Mouse (Mus musculus) lung, embryonic 16.5 days (tissue): Measurements from ENCODE around the gene Zfp410. TPM values are rescaled to one million over a fixed set of nuclear protein-coding genes. Genes with fewer than 3 reads are reported as not detected.

Experiments
- ATAC-seq: fragments of 200-750 bp; cut with Nextera tagmentation; 2 replicates; pipeline ENCODE4 v1.8.0; 2017; ENCODE audit warnings: low read depth, mild to moderate bottlenecking, moderate library complexity
- H3K27ac ChIP-seq: fragments of 300-500 bp; sonication (generic); 2 replicates; pipeline ENCODE4 v1.5.1; 2014; ENCODE audit warnings: mild to moderate bottlenecking, control low read depth, low read length
- H3K27me3 ChIP-seq: fragments of 300-500 bp; sonication (generic); 2 replicates; pipeline ENCODE4 v1.6.1; 2014; ENCODE audit warnings: low read depth, low read length, mixed read lengths; ENCODE audit not compliant: control insufficient read depth, insufficient read depth
- H3K36me3 ChIP-seq: fragments of 300-500 bp; sonication (generic); 2 replicates; pipeline ENCODE4 v1.6.1; 2014; ENCODE audit warnings: low read length; ENCODE audit not compliant: control insufficient read depth, insufficient read depth
- H3K4me1 ChIP-seq: fragments of 300-500 bp; sonication (generic); replicated peaks from 2 replicates; pipeline ENCODE4 v1.6.1; 2014; ENCODE audit warnings: low read length, mixed read lengths; ENCODE audit not compliant: control insufficient read depth, insufficient read depth
- H3K4me2 ChIP-seq: fragments of 300-500 bp; sonication (generic); 2 replicates; pipeline ENCODE4 v1.6.1; 2014; ENCODE audit warnings: low read depth, low read length, control low read depth
- H3K4me3 ChIP-seq: fragments of 300-500 bp; sonication (generic); 2 replicates; pipeline ENCODE4 v1.5.1; 2014; ENCODE audit warnings: mild to moderate bottlenecking, low read length, control low read depth
- H3K9ac ChIP-seq: fragments of 300-500 bp; sonication (generic); 2 replicates; pipeline ENCODE4 v1.6.1; 2014; ENCODE audit warnings: low read length, control low read depth
- H3K9me3 ChIP-seq: fragments of 300-500 bp; sonication (generic); 2 replicates; pipeline ENCODE4 v1.6.1; 2016; ENCODE audit warnings: low read length; ENCODE audit not compliant: control insufficient read depth
- WGBS: fragments of 180-500 bp; shearing (Covaris S2); extraction: QIAGEN DNeasy Blood & Tissue Kit; methylation state at CpG from one replicate; pipeline ENCODE4 v1.1.7; 2014; 5-methylcytosine and 5-hydroxymethylcytosine counted together
- polyA plus RNA-seq: library from polyadenylated mRNA; unstranded; fragments of >200 nt; fragmentation: Nextera tagmentation; extraction: Ambion mirVana; gene quantifications from 2 replicates; pipeline ENCODE4 v1.2.1, GENCODE M21; 2015

Zfp410 gene
- polyA plus RNA-seq, 1 experiment from 2014 or later = 75.8 TPM

DNA sequence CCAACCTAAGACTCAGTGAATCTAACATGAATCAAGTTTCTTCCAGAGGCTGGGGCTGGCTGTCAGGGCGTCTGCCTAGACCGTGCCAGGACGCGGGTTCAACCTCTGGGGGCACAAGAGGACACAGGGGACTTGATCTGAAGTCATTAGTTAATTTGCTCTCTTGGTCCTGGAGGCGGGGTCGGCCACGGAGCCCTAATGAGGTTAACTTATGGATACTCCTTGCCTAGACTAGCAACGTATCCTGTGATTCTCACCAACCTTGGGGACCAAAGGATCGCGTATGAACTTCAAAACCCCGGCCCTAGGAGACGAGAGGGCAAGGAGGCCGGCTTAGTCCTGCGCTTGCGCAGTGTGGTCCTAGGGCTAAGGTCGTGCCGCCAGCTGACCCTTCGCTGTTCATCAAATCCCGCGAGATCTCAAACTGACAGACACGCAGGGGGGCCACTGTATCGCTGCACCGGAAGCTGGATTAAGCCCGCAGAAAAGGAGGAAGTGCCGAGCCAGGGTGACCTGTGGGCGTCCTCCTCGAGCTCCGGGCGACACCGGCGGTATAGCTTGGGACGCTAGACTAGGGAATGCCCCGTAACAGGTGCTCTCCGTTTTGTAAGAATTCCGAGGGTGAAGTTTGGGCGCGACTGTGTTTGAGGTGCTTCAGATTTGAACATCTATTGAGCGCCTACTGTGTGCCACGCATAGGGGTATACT lies 31.6 kb upstream of the Zfp410 start, which contains the start of gene Ptgr2:
Gene Ptgr2, plus strand, starts transcription at position 348 of the 708 bp plus-strand sequence.
- Histone ChIP-seq H3K27ac (peak within 1 kb of the TSS; percentile 61), H3K4me3 (peak within 1 kb of the TSS; percentile 70), H3K9me3 (no peaks in the 10 kb centered on the region), H3K4me2 (peak within 1 kb of the TSS; percentile 86), H3K4me1 (peaks cover 6% of the 10 kb centered on the region), H3K9ac (peak within 1 kb of the TSS; percentile 79), H3K36me3 (no peaks in the 10 kb centered on the region), H3K27me3 (no peaks in the 10 kb centered on the region)
- WGBS = under 1% methylated on average over 39 of the region's 39 CpGs
- peak; percentile 99 for ATAC-seq

DNA sequence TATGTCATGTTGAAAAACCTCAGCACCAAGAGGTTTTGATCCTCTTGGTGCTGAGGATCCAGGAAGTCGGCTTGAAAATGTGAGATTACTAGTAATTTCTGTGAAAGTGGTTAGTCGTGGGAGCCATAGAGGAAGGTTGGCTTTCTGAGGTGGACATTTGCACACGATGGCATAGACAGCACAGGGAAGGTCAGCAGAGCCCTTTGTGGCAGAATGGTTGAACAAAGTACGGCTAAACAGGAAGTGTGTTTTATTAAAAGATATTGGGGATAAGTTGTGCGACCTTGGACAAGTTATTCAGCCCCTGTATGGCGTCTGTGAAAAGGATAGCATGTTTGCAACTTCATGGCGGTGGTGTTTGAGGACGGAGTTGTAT lies 31.1 kb upstream of the Zfp410 start:
- Histone ChIP-seq H3K9ac (peak overlapping the region; percentile 79), H3K9me3 (no peaks in the 10 kb centered on the region), H3K36me3 (no peaks in the 10 kb centered on the region), H3K4me3 (peak overlapping the region; percentile 70), H3K4me2 (peak overlapping the region; percentile 86), H3K27me3 (no peaks in the 10 kb centered on the region), H3K4me1 (peaks cover 6% of the 10 kb centered on the region), H3K27ac (peak overlapping the region; percentile 61)
- peak; percentile 16; the same call in 1 of the 2 replicates for ATAC-seq
- 25% methylated on average over 8 of the region's 8 CpGs for WGBS

DNA sequence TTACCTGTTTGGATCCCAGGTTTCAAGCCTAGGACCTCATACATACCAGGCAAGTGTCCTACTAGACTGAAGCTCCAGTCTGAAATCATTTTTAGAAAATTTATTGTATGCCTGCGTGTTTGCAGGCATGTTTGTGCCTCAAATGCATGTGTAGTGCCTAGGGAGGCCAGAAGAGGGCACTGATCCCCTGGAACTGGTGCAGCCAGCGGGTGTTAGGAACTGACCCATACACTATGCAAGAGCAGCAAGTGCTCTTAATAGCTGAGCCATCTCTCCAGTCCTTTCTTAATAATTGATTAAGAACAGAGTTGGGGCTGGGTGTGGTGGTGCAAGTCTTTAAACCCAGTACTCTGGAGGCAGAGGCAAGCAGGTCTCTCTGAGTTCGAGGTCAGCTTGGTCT lies 28.2 kb upstream of the Zfp410 start:
- ATAC-seq = no peak
- H3K4me1 ChIP-seq = peaks cover 6% of the 10 kb centered on the region
- H3K9me3 ChIP-seq = no peaks in the 10 kb centered on the region
- peaks cover 3% of the 10 kb centered on the region; the same call in 1 of the 2 replicates for H3K36me3 ChIP-seq
- 55% methylated on average over 3 of the region's 3 CpGs for WGBS
- H3K27me3 ChIP-seq = no peaks in the 10 kb centered on the region
- H3K27ac ChIP-seq = no peak overlapping the region
- H3K9ac ChIP-seq = no peak overlapping the region
- H3K4me2 ChIP-seq = no peak overlapping the region
- H3K4me3 ChIP-seq = no peak overlapping the region

DNA sequence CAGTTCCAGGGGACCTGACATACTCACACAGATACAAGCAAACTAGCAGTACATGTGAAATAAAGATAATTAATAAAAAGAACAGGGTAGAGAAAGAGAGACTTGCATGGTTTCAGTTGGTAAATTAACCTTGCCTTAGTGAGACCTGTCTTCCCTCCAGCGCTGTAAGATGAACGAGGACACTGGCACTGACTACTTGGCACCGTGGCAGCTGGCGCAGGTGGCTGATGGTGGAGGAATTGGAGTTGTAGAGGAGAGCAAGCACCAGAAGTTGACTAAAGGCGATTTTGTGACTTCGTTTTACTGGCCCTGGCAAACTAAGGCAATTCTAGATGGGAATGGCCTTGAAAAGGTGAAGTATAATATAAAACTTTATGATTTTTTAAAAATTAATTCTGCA lies 18.8 kb upstream of the Zfp410 start:
- no peak for ATAC-seq
- no peaks in the 10 kb centered on the region for H3K9me3 ChIP-seq
- H3K4me2 ChIP-seq = no peak overlapping the region
- 92% methylated on average over 6 of the region's 6 CpGs for WGBS
- no peaks in the 10 kb centered on the region for H3K4me1 ChIP-seq
- no peak overlapping the region for H3K4me3 ChIP-seq
- no peak overlapping the region for H3K27ac ChIP-seq
- no peak overlapping the region for H3K9ac ChIP-seq
- no peaks in the 10 kb centered on the region for H3K27me3 ChIP-seq
- H3K36me3 ChIP-seq = peaks cover 9% of the 10 kb centered on the region; the same call in 1 of the 2 replicates

DNA sequence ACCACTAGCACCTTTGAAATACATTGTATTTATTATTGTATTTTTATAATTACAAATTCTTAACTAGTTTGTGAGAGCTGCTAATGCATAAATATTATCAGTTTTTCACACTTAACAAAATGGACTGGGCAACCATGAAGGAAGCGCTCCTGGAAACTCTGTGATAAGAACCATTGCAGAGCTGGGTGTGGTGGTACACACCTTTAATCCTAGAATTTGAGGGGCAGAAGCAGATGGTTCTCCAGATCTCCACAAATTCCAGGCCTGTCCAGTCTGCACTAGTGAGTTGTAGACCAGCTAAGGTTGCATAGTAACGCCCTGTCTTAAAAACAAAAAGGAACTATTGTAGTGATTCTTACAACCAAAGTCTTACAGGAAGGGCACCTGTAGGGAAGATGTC lies 17.4 kb upstream of the Zfp410 start:
- H3K9me3 ChIP-seq = no peaks in the 10 kb centered on the region
- H3K27me3 ChIP-seq = no peaks in the 10 kb centered on the region
- ATAC-seq = no peak
- no peaks in the 10 kb centered on the region for H3K4me1 ChIP-seq
- H3K4me2 ChIP-seq = no peak overlapping the region
- no peak overlapping the region for H3K27ac ChIP-seq
- no peak overlapping the region for H3K4me3 ChIP-seq
- H3K9ac ChIP-seq = no peak overlapping the region
- H3K36me3 ChIP-seq = peaks cover 2% of the 10 kb centered on the region; the same call in 1 of the 2 replicates
- 96% methylated on average over 2 of the region's 2 CpGs for WGBS

DNA sequence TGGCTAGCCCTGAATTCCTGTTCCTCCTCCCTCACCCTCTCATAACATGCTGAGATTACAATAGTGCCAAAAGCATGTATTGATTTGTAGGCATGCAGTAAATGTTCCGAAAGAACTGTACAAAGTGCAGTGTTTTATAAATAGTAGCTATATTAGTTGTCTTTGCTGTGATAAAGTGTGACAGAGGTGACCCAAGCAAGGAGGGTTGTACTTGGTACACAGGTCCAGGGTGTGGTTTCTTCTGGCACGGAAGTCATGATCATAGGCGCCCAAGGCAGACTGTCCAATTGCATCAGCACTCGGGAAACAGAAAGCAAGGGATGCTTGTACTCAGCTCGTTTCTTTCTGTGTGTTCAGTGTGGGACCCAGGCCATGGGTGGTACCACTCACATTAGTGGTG lies 12.6 kb upstream of the Zfp410 start:
- Histone ChIP-seq H3K27ac (no peak overlapping the region), H3K27me3 (no peaks in the 10 kb centered on the region), H3K36me3 (peaks cover 5% of the 10 kb centered on the region), H3K4me3 (no peak overlapping the region), H3K9ac (no peak overlapping the region), H3K4me1 (no peaks in the 10 kb centered on the region), H3K9me3 (no peaks in the 10 kb centered on the region), H3K4me2 (no peak overlapping the region)
- 89% methylated on average over 5 of the region's 5 CpGs for WGBS
- no peak for ATAC-seq

DNA sequence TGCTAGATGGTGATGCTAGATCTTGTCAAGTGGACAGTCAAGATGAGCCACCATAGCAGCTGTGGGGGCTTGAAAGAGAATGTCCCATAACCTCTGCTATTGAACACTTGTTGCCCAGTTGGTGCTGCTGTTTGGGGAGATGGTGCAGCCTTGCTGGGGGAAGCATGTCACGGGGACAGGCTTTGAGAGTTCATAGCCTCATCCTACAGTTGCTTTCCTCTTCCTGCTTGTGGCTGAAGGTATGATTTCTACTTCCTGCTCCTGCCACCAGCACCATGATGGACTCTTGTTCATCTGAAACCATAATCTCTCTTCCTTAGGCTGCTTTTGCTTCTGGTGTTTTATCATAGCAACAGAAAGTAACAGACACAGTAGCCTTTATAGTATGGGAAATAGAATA lies 12.1 kb upstream of the Zfp410 start:
- 72% methylated on average over 1 of the region's 1 CpGs for WGBS
- H3K4me2 ChIP-seq = no peak overlapping the region
- H3K4me3 ChIP-seq = no peak overlapping the region
- H3K9ac ChIP-seq = no peak overlapping the region
- no peak for ATAC-seq
- H3K4me1 ChIP-seq = no peaks in the 10 kb centered on the region
- H3K27ac ChIP-seq = no peak overlapping the region
- no peaks in the 10 kb centered on the region for H3K27me3 ChIP-seq
- H3K36me3 ChIP-seq = peaks cover 5% of the 10 kb centered on the region
- H3K9me3 ChIP-seq = no peaks in the 10 kb centered on the region

DNA sequence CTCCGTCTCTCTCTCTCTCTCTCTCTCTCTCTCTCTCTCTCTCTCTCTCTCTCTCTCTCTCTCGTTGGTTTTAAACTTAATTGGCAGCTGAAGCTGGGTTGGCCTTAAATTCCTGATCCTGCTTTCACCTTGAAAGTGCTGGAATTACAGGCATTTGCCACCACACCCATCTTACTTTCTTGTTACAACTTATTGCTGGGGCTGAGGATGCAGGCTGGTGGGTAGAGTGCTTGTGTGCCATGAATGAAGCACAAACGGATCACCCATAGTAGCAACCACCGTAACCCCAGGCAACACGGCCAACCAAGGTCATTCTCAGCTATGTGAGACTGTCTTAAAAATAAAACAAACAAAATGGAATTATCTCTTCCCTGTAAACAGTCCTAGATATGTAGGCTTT lies 5.3 kb upstream of the Zfp410 start:
- no peak overlapping the region for H3K9ac ChIP-seq
- no peaks in the 10 kb centered on the region for H3K4me1 ChIP-seq
- no peaks in the 10 kb centered on the region for H3K9me3 ChIP-seq
- H3K36me3 ChIP-seq = peaks cover 3% of the 10 kb centered on the region
- 78% methylated on average over 3 of the region's 5 CpGs for WGBS
- H3K27me3 ChIP-seq = no peaks in the 10 kb centered on the region
- no peak overlapping the region for H3K4me2 ChIP-seq
- ATAC-seq = no peak
- H3K27ac ChIP-seq = no peak overlapping the region
- H3K4me3 ChIP-seq = no peak overlapping the region

DNA sequence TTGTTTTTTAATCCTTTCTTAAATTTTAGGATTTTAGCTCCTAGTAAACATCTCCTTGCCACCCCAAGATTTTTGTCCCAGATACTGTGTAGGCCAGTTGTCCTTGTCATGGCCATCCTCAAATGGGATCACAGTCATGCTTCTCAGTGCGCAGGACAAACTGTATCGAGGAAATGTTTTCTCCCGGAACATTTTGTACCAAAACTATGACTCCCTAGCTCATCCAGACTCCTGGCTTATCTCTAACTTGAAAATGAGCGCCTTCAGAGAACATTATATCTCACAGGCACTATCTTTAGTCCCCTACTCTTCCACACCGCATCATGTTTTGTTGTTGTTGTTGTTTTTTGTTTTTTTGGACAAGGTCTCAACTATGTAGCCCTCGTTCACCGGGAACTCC lies 646 bp upstream of the Zfp410 start:
- peak overlapping the region; percentile 99 for H3K4me3 ChIP-seq
- no peaks in the 10 kb centered on the region for H3K27me3 ChIP-seq
- H3K36me3 ChIP-seq = no peaks in the 10 kb centered on the region
- ATAC-seq = no peak
- WGBS = 25% methylated on average over 7 of the region's 7 CpGs
- H3K9ac ChIP-seq = peak overlapping the region; percentile 100
- H3K27ac ChIP-seq = peak overlapping the region; percentile 99
- peaks cover 10% of the 10 kb centered on the region for H3K4me1 ChIP-seq
- H3K9me3 ChIP-seq = no peaks in the 10 kb centered on the region
- peak overlapping the region; percentile 65 for H3K4me2 ChIP-seq
